Comparison of ENCODE assay signal across 8 mouse cellular contexts in the genomic region with DNA sequence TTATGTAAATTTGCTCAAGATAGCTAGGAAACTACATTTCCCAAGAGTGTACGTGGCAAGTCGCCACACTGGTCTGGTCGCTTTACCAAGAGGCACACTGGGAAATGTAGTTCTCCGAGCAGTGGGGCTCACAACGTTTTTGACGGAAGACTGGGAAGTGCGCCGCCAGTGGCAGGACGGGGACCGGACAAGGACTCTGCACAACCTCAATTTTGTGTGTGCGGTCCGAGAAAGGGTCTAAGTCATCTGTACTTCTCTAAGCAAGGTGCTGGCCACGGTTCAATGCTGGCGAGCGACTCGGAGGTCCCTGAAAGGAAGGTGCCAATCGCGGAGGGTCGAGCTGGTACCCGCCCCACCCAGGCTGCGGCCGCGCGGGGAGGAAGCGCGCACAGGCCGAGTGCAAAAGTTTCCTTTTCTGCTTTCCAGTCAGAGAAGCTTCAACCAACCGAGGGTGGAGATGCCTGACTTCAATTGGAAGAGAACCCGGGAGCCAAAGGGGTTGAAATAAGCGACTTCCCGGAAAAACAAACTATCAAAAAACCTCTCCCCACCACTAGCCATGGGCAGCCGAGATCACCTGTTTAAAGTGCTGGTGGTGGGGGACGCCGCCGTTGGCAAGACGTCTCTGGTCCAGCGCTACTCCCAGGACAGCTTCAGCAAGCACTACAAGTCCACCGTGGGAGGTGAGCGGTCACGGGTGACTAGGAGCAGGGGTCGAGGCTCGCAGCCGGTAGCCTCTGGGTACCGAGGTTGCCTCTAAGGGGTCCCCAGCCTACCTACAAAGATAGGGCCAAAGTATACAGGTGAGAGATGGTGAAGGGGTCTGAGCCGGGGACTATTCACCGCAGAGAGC. TPM values are rescaled to one million over a fixed set of nuclear protein-coding genes. Genes with fewer than 3 reads are reported as not detected.
A peak's percentile ranks its signal among the peaks of the same experiment; 100 is the strongest.
DNase-seq lines count a peak whose midpoint lies in the region; ATAC-seq and TF ChIP-seq lines count a peak whose summit lies in the region.

Gene Rab29 (plus strand): TSS at position 132 of the 853 bp plus-strand sequence.

- peak; percentile 78 for TF ChIP-seq CTCF in C2C12 (IDR thresholded peaks at IDR 0.05; ENCODE audit: control insufficient read depth, insufficient read depth, insufficient read length)

- 2% methylated on average over 46 of the region's 46 CpGs for WGBS in heart, embryonic 13.5 days
- 1% methylated on average over 46 of the region's 46 CpGs for WGBS in liver, embryonic 12.5 days (ENCODE audit: insufficient replicate concordance)
- under 1% methylated on average over 46 of the region's 46 CpGs for WGBS in stomach, embryonic 15.5 days

- peak within 1 kb of the TSS; percentile 83 for H3K9ac ChIP-seq in heart, embryonic 13.5 days
- peak within 1 kb of the TSS; percentile 74 for H3K9ac ChIP-seq in liver, embryonic 12.5 days
- peak within 1 kb of the TSS; percentile 14; the same call in 1 of the 2 replicates for H3K9ac ChIP-seq in stomach, embryonic 15.5 days

- H3K4me2 ChIP-seq in heart, embryonic 13.5 days, result peak within 1 kb of the TSS; percentile 85
- peak within 1 kb of the TSS; percentile 85 for H3K4me2 ChIP-seq in liver, embryonic 12.5 days
- peak within 1 kb of the TSS; percentile 77 for H3K4me2 ChIP-seq in stomach, embryonic 15.5 days

- H3K4me1 ChIP-seq in brown adipose tissue, adult 24 weeks (ENCODE audit: control insufficient read depth, insufficient read depth, insufficient read length, low read length), result no peaks in the 10 kb centered on the region; the same call in 1 of the 2 replicates
- peaks cover 7% of the 10 kb centered on the region for H3K4me1 ChIP-seq in heart, embryonic 13.5 days
- H3K4me1 ChIP-seq in liver, embryonic 12.5 days, result peaks cover 12% of the 10 kb centered on the region
- H3K4me1 ChIP-seq in stomach, embryonic 15.5 days, result no peaks in the 10 kb centered on the region

- H3K9me3 ChIP-seq in heart, embryonic 13.5 days, result no peaks in the 10 kb centered on the region
- H3K9me3 ChIP-seq in liver, embryonic 12.5 days (replicated peaks), result no peaks in the 10 kb centered on the region
- no peaks in the 10 kb centered on the region for H3K9me3 ChIP-seq in stomach, embryonic 15.5 days

- H3K79me2 ChIP-seq in C2C12 (ENCODE audit: control insufficient read depth, insufficient read depth), result no peaks in the 10 kb centered on the region

- H3K4me3 ChIP-seq in C2C12 (ENCODE audit: insufficient read depth, poor library complexity, severe bottlenecking), result peak within 1 kb of the TSS; percentile 25
- peak within 1 kb of the TSS; percentile 92 for H3K4me3 ChIP-seq in brown adipose tissue, adult 24 weeks (ENCODE audit: insufficient read depth, low read depth, low read length)
- peak within 1 kb of the TSS; percentile 77 for H3K4me3 ChIP-seq in heart, embryonic 13.5 days
- H3K4me3 ChIP-seq in liver, embryonic 12.5 days, result peak within 1 kb of the TSS; percentile 71
- peak within 1 kb of the TSS; percentile 62 for H3K4me3 ChIP-seq in stomach, embryonic 15.5 days (replicated peaks)

- no peaks in the 10 kb centered on the region for H3K79me3 ChIP-seq in C2C12 (ENCODE audit: low read depth)

- DNase-seq in fat pad, adult 2 months (ENCODE audit: extremely low read depth, low read depth, low spot score), result peak; percentile 72
- peak; percentile 96 for DNase-seq in kidney, postnatal 10 days
- peak; percentile 89 to 92 for DNase-seq in natural killer cell, adult 2 months (ENCODE audit: low spot score in 2 of 2)

- H3K27ac ChIP-seq in brown adipose tissue, adult 24 weeks (replicated peaks; ENCODE audit: low read depth, low read length), result peak within 1 kb of the TSS; percentile 82
- no peak within 1 kb of the TSS for H3K27ac ChIP-seq in heart, embryonic 13.5 days (replicated peaks)
- H3K27ac ChIP-seq in liver, embryonic 12.5 days, result no peak within 1 kb of the TSS
- H3K27ac ChIP-seq in stomach, embryonic 15.5 days, result no peak within 1 kb of the TSS

- H3K27me3 ChIP-seq in C2C12 (ENCODE audit: control insufficient read depth, insufficient read depth, insufficient read length), result peaks cover 3% of the 10 kb centered on the region
- 0 out of 2 replicates have a peak, but pooled peaks cover 3% of the 10 kb centered on the region for H3K27me3 ChIP-seq in heart, embryonic 13.5 days (replicated peaks)
- H3K27me3 ChIP-seq in liver, embryonic 12.5 days (replicated peaks), result no peaks in the 10 kb centered on the region
- H3K27me3 ChIP-seq in stomach, embryonic 15.5 days (replicated peaks), result no peaks in the 10 kb centered on the region

- ATAC-seq in heart, embryonic 13.5 days (ENCODE audit: extremely low read depth, insufficient number of reproducible peaks, low FRiP score, low TSS enrichment), result peak; percentile 74
- peak; percentile 95 for ATAC-seq in liver, embryonic 12.5 days
- ATAC-seq in stomach, embryonic 15.5 days (ENCODE audit: insufficient read depth, low FRiP score, low read depth), result peak; percentile 97

- no peaks in the 10 kb centered on the region for H3K36me3 ChIP-seq in C2C12 (ENCODE audit: control insufficient read depth, insufficient read depth)
- no peaks in the 10 kb centered on the region for H3K36me3 ChIP-seq in heart, embryonic 13.5 days
- no peaks in the 10 kb centered on the region for H3K36me3 ChIP-seq in liver, embryonic 12.5 days
- H3K36me3 ChIP-seq in stomach, embryonic 15.5 days, result no peaks in the 10 kb centered on the region

- peak within 1 kb of the TSS; percentile 43 for H3ac ChIP-seq in C2C12 (ENCODE audit: control insufficient read depth, insufficient read length, low read depth)

TF ChIP-seq in C2C12, 6 proteins besides CTCF, POLR2A, EP300 and RAD21:
- no peak for TF ChIP-seq MAX (IDR thresholded peaks at IDR 0.05)
- TF ChIP-seq CEBPB (IDR thresholded peaks at IDR 0.05; ENCODE audit: low read depth), result no peak
- TF ChIP-seq MYOG (IDR thresholded peaks at IDR 0.05; ENCODE audit: control insufficient read depth, extremely low read depth, insufficient read length), result no peak
- no peak for TF ChIP-seq FOSL1 (IDR thresholded peaks at IDR 0.05; ENCODE audit: insufficient read depth, low read length, poor library complexity, severe bottlenecking)
- TF ChIP-seq USF1 (IDR thresholded peaks at IDR 0.05; ENCODE audit: low read depth), result no peak
- TF ChIP-seq MYOD1 (IDR thresholded peaks at IDR 0.05; ENCODE audit: control insufficient read depth, insufficient read length, low read depth), result no peak

RNA-seq across cellular contexts. Expression of gene Rab29, which starts in this region (rescaled TPM):
- 3.7 TPM for polyA plus RNA-seq in C2C12 (2012; fragmentation: generic; extraction: Trizol)
- polyA plus RNA-seq in brown adipose tissue, adult 24 weeks (2012; ENCODE audit: insufficient read depth, insufficient read length, missing spikeins), result 13.6 and 13.7 TPM in 2 replicates
- 13.8 and 16.1 TPM in 2 replicates for polyA plus RNA-seq in heart, embryonic 13.5 days (2015; fragmentation: Nextera tagmentation; extraction: Ambion mirVana)
- polyA plus RNA-seq in liver, embryonic 12.5 days (2016; fragmentation: Nextera tagmentation; extraction: Ambion mirVana), result 11.2 and 11.6 TPM in 2 replicates
- polyA plus RNA-seq in stomach, embryonic 15.5 days (2015; fragmentation: Nextera tagmentation; extraction: Ambion mirVana), result 25.0 and 26.5 TPM in 2 replicates

Comparison
In these comparisons a context has a peak if more than half of its experiments do, and no peak if none do; other contexts are left out.
1. H3K4me3 ChIP-seq: peak in every context shown above with its lines; median percentile 92 in brown adipose tissue, adult 24 weeks; 77 in heart, embryonic 13.5 days; 71 in liver, embryonic 12.5 days; 62 in stomach, embryonic 15.5 days; 25 in C2C12.
2. H3K9ac ChIP-seq: peak in every context shown above with its lines; median percentile 83 in heart, embryonic 13.5 days; 74 in liver, embryonic 12.5 days; 14 in stomach, embryonic 15.5 days.